Mouse (Mus musculus) embryonic fibroblast, embryonic 13.5 days (primary cell): ENCODE data around the gene Cacna2d1.

Experiments
- CTCF ChIP-seq: IDR thresholded peaks from 2 replicates; pipeline ENCODE4 v1.5.1; 2011; ENCODE audit warnings: mild to moderate bottlenecking, control low read depth, low read length, moderate library complexity, borderline replicate concordance; ENCODE audit not compliant: insufficient read depth
- POLR2A ChIP-seq: IDR thresholded peaks from 2 replicates; pipeline ENCODE4 v1.6.1; 2011; ENCODE audit warnings: low read depth, mild to moderate bottlenecking, control low read depth, low read length, moderate library complexity

GRCm38 (mm10) chr5:16376329-16376908, 441.9 kb downstream of the Cacna2d1 start:
- TF ChIP-seq CTCF (no peak), POLR2A (no peak)
